Mouse (Mus musculus): ENCODE results near the gene Calm1.
"Not testable (repeated sequence)": the region's sequence is repeated elsewhere in the genome, so short reads cannot be mapped to it uniquely, and the experiment has no call there.

Gene Calm1

GRCm38 (mm10) chr12:100190802-100191201 is 8.4 kb upstream of the Calm1 start:
- in situ Hi-C loops (cut with MboI, MseI): loop anchor here (25.0 kb wide), 1 partner anchor 821 kb away; no protein-coding TSS in a partner anchor

- in situ Hi-C loops (cut with MboI, MseI): loop anchor here (25.0 kb wide), 1 partner anchor 818 kb away; no protein-coding TSS in a partner anchor
Measured at GRCm38 (mm10) chr12:100194181-100194580, 5.1 kb upstream of the Calm1 start.

- in situ Hi-C loops (cut with MboI, MseI): loop anchor here (25.0 kb wide), 1 partner anchor 816 kb away; no protein-coding TSS in a partner anchor
Measured at GRCm38 (mm10) chr12:100196786-100197185, 2.4 kb upstream of the Calm1 start.

- in situ Hi-C loops (cut with MboI, MseI): loop anchor here (25.0 kb wide), 1 partner anchor 812 kb away; no protein-coding TSS in a partner anchor
Measured at GRCm38 (mm10) chr12:100199891-100200644, 833 bp downstream of the Calm1 start.

GRCm38 (mm10) chr12:100200645-100201362 is 1.6 kb downstream of the Calm1 start:
- in situ Hi-C loops (cut with MboI, MseI): no loop called here

- in situ Hi-C loops (cut with MboI, MseI): no loop called here
Measured at GRCm38 (mm10) chr12:100201363-100201711, 2.1 kb downstream of the Calm1 start.

- in situ Hi-C loops (cut with MboI, MseI): no loop called here
Measured at GRCm38 (mm10) chr12:100201838-100202237, 2.6 kb downstream of the Calm1 start.

- in situ Hi-C loops (cut with MboI, MseI): no loop called here
Measured at GRCm38 (mm10) chr12:100203759-100204158, 4.5 kb downstream of the Calm1 start.

GRCm38 (mm10) chr12:100205156-100205555 is 5.9 kb downstream of the Calm1 start:
- in situ Hi-C loops (cut with MboI, MseI): no loop called here

- in situ Hi-C loops (cut with MboI, MseI): no loop called here
Measured at GRCm38 (mm10) chr12:100206521-100206920, 7.3 kb downstream of the Calm1 start.

- in situ Hi-C loops (cut with MboI, MseI): no loop called here
Measured at GRCm38 (mm10) chr12:100206926-100207325, 7.7 kb downstream of the Calm1 start.

GRCm38 (mm10) chr12:100209701-100210478 is 10.7 kb downstream of the Calm1 start:
- in situ Hi-C loops (cut with MboI, MseI): no loop called here

GRCm38 (mm10) chr12:100210973-100211372 is 11.7 kb downstream of the Calm1 start:
- in situ Hi-C loops (cut with MboI, MseI): no loop called here

GRCm38 (mm10) chr12:100211453-100212185 is 12.4 kb downstream of the Calm1 start:
- in situ Hi-C loops (cut with MboI, MseI): no loop called here

- in situ Hi-C loops (cut with MboI, MseI): no loop called here
Measured at GRCm38 (mm10) chr12:100212397-100212796, 13.2 kb downstream of the Calm1 start.

- in situ Hi-C loops (cut with MboI, MseI): no loop called here
Measured at GRCm38 (mm10) chr12:100213162-100213561, 13.9 kb downstream of the Calm1 start.

GRCm38 (mm10) chr12:100214156-100214555 is 14.9 kb downstream of the Calm1 start:
- in situ Hi-C loops (cut with MboI, MseI): no loop called here

GRCm38 (mm10) chr12:100214738-100215137 is 15.5 kb downstream of the Calm1 start:
- in situ Hi-C loops (cut with MboI, MseI): no loop called here

- in situ Hi-C loops (cut with MboI, MseI): not testable (repeated sequence)
Measured at GRCm38 (mm10) chr12:100217087-100217486, 17.9 kb downstream of the Calm1 start.

GRCm38 (mm10) chr12:100220012-100220411 is 20.8 kb downstream of the Calm1 start:
- in situ Hi-C loops (cut with MboI, MseI): no loop called here

GRCm38 (mm10) chr12:100221608-100222321 is 22.5 kb downstream of the Calm1 start:
- in situ Hi-C loops (cut with MboI, MseI): no loop called here
